Mouse (Mus musculus): ENCODE measurements at regions not wholly inside any gene's neighbourhood (a gene's known extent, or its start where the extent isn't known, plus 50 kb on each side); places are given as distances from the start of the nearest gene placed in this dataset.
A peak's percentile ranks its signal among the peaks of the same experiment; 100 is the strongest.
"Not testable (repeated sequence)": the region's sequence is repeated elsewhere in the genome, so short reads cannot be mapped to it uniquely, and the experiment has no call there.

- Histone ChIP-seq H3K36me3 (no peaks in the 10 kb centered on the region), H3K27me3 (no peaks in the 10 kb centered on the region), H3K27ac (no peak overlapping the region), H3K4me1 (no peaks in the 10 kb centered on the region), H3K4me3 (no peak overlapping the region), H3K4me2 (no peak overlapping the region), H3K9me3 (no peaks in the 10 kb centered on the region), H3K9ac (no peak overlapping the region)
- ATAC-seq (ENCODE audit: borderline replicate concordance, extremely low read depth, low FRiP score, low TSS enrichment), result no peak
- 64% methylated on average over 7 of the region's 7 CpGs for WGBS
These were observed 125.1 kb upstream of the Cobl start for GRCm38 (mm10) chr11:12589757-12590373.

GRCm38 (mm10) chr11:12584851-12585680, 120.3 kb upstream of the Cobl start:
- not testable (repeated sequence) for H3K27ac ChIP-seq; H3K27me3 ChIP-seq; H3K4me2 ChIP-seq; H3K9me3 ChIP-seq; ATAC-seq (ENCODE audit: borderline replicate concordance, extremely low read depth, low FRiP score, low TSS enrichment); H3K9ac ChIP-seq; H3K36me3 ChIP-seq; H3K4me3 ChIP-seq; H3K4me1 ChIP-seq
- 50% methylated on average over 2 of the region's 2 CpGs for WGBS

DNA sequence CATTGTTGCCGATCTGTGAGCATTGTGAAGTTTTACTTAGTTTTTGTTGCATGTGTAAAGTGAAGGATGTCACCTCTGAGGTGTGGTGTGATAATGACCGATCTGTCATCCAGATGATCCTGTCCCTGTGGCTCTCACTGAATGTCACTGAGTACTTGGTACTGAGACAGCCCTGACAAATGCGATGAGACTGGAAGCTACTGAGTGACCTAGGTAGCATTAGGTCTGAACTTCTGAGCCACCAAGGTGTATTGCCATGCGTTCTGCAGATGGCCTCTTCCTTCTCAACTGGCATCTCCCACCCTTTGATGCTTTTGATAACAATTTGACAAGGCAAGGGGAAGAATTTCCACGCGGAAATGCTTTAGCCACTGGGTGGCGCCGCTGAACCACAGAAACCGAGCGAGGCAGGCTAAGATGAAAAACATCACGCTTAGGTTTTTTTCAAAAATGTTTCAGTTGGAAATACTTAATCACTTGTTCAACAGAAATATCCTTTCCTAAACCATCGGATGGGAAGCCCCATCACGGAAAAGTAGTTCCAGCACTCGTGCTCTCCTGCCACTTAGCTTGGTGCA, 114.3 kb upstream of the Cobl start:
- no peak overlapping the region for H3K4me3 ChIP-seq
- no peak for ATAC-seq (ENCODE audit: borderline replicate concordance, extremely low read depth, low FRiP score, low TSS enrichment)
- WGBS, result 30% methylated on average over 14 of the region's 14 CpGs
- no peak overlapping the region for H3K27ac ChIP-seq
- H3K4me1 ChIP-seq, result no peaks in the 10 kb centered on the region
- H3K9ac ChIP-seq, result no peak overlapping the region
- no peaks in the 10 kb centered on the region for H3K9me3 ChIP-seq
- no peaks in the 10 kb centered on the region for H3K36me3 ChIP-seq
- no peaks in the 10 kb centered on the region for H3K27me3 ChIP-seq
- H3K4me2 ChIP-seq, result no peak overlapping the region

- no peak for ATAC-seq (ENCODE audit: borderline replicate concordance, extremely low read depth, low FRiP score, low TSS enrichment)
- 60% methylated on average over 5 of the region's 5 CpGs for WGBS
These were observed 94.9 kb upstream of the Cobl start for GRCm38 (mm10) chr11:12559663-12560062.

GRCm38 (mm10) chr11:12558995-12559633, 94.4 kb upstream of the Cobl start:
- H3K4me2 ChIP-seq, result no peak overlapping the region
- H3K36me3 ChIP-seq, result no peaks in the 10 kb centered on the region
- H3K9ac ChIP-seq, result no peak overlapping the region
- H3K9me3 ChIP-seq, result no peaks in the 10 kb centered on the region
- no peaks in the 10 kb centered on the region for H3K4me1 ChIP-seq
- WGBS, result 17% methylated on average over 1 of the region's 1 CpGs
- H3K4me3 ChIP-seq, result no peak overlapping the region
- no peak for ATAC-seq (ENCODE audit: borderline replicate concordance, extremely low read depth, low FRiP score, low TSS enrichment)
- no peak overlapping the region for H3K27ac ChIP-seq
- H3K27me3 ChIP-seq, result no peaks in the 10 kb centered on the region

More at GRCm38 (mm10) chr11:12559663-12560062, 94.9 kb upstream of the Cobl start:
- no peak overlapping the region for H3K4me2 ChIP-seq
- no peaks in the 10 kb centered on the region for H3K36me3 ChIP-seq
- H3K27me3 ChIP-seq, result no peaks in the 10 kb centered on the region
- H3K4me1 ChIP-seq, result no peaks in the 10 kb centered on the region
- no peaks in the 10 kb centered on the region for H3K9me3 ChIP-seq
- no peak overlapping the region for H3K9ac ChIP-seq
- no peak overlapping the region for H3K27ac ChIP-seq
- H3K4me3 ChIP-seq, result no peak overlapping the region

GRCm38 (mm10) chr11:12558176-12558575, 93.4 kb upstream of the Cobl start:
- Histone ChIP-seq H3K9ac (no peak overlapping the region), H3K4me2 (no peak overlapping the region), H3K27ac (no peak overlapping the region), H3K4me3 (no peak overlapping the region), H3K4me1 (no peaks in the 10 kb centered on the region), H3K36me3 (no peaks in the 10 kb centered on the region), H3K9me3 (no peaks in the 10 kb centered on the region), H3K27me3 (no peaks in the 10 kb centered on the region)
- 66% methylated on average over 8 of the region's 8 CpGs for WGBS
- ATAC-seq (ENCODE audit: borderline replicate concordance, extremely low read depth, low FRiP score, low TSS enrichment), result no peak

- Histone ChIP-seq H3K9ac (no peak overlapping the region), H3K27me3 (no peaks in the 10 kb centered on the region), H3K27ac (no peak overlapping the region), H3K36me3 (no peaks in the 10 kb centered on the region), H3K4me1 (no peaks in the 10 kb centered on the region), H3K9me3 (no peaks in the 10 kb centered on the region), H3K4me3 (no peak overlapping the region), H3K4me2 (no peak overlapping the region)
- ATAC-seq (ENCODE audit: borderline replicate concordance, extremely low read depth, low FRiP score, low TSS enrichment), result no peak
- 68% methylated on average over 1 of the region's 1 CpGs for WGBS
These were observed 81.0 kb upstream of the Cobl start for GRCm38 (mm10) chr11:12545771-12546170.

DNA sequence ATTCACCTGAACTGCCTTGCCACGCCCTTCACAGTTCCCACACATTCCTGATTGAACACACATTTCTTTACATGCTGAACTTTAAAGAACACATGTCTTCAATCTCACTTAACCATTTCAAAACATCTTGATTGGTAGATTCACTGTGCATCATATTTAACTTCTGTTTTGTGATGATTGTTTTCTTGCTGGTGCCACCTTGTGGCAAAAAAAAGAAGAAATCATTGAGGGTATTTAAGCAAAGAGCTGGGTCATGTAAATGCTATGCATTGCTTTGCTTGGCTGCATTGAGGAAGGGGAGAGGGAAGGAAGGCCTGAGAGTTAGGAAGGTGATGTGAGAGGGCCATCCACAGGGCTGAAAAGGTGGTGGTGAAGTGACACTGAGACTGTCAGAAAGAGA, 78.3 kb upstream of the Cobl start:
- WGBS, result 55% methylated on average over 1 of the region's 1 CpGs
- Histone ChIP-seq H3K4me2 (no peak overlapping the region), H3K9me3 (no peaks in the 10 kb centered on the region), H3K27ac (no peak overlapping the region), H3K4me3 (no peak overlapping the region), H3K4me1 (no peaks in the 10 kb centered on the region), H3K9ac (no peak overlapping the region), H3K36me3 (no peaks in the 10 kb centered on the region), H3K27me3 (no peaks in the 10 kb centered on the region)
- no peak for ATAC-seq (ENCODE audit: borderline replicate concordance, extremely low read depth, low FRiP score, low TSS enrichment)

- Histone ChIP-seq H3K4me3 (no peak overlapping the region), H3K9me3 (no peaks in the 10 kb centered on the region), H3K9ac (no peak overlapping the region), H3K27ac (no peak overlapping the region), H3K36me3 (no peaks in the 10 kb centered on the region), H3K27me3 (no peaks in the 10 kb centered on the region), H3K4me1 (no peaks in the 10 kb centered on the region), H3K4me2 (no peak overlapping the region)
- ATAC-seq (ENCODE audit: borderline replicate concordance, extremely low read depth, low FRiP score, low TSS enrichment), result no peak
- WGBS, result 45% methylated on average over 5 of the region's 5 CpGs
These were observed 75.6 kb upstream of the Cobl start for GRCm38 (mm10) chr11:12540333-12540870.

- no peak for ATAC-seq (ENCODE audit: borderline replicate concordance, extremely low read depth, low FRiP score, low TSS enrichment)
- no peaks in the 10 kb centered on the region for H3K27me3 ChIP-seq
- no peaks in the 10 kb centered on the region for H3K9me3 ChIP-seq
- no peak overlapping the region for H3K4me3 ChIP-seq
- H3K27ac ChIP-seq, result no peak overlapping the region
- H3K36me3 ChIP-seq, result no peaks in the 10 kb centered on the region
- H3K9ac ChIP-seq, result no peak overlapping the region
- 12% methylated on average over 2 of the region's 2 CpGs for whole genome bisulfite sequencing
- peaks cover 5% of the 10 kb centered on the region; the same call in 1 of the 2 replicates for H3K4me1 ChIP-seq
- no peak overlapping the region for H3K4me2 ChIP-seq
These were observed 70.3 kb upstream of the Cobl start for GRCm38 (mm10) chr11:12535063-12535462.

GRCm38 (mm10) chr11:12532288-12532687, 67.5 kb upstream of the Cobl start:
- Histone ChIP-seq H3K4me1 (peaks cover 5% of the 10 kb centered on the region; the same call in 1 of the 2 replicates), H3K27me3 (no peaks in the 10 kb centered on the region), H3K4me2 (no peak overlapping the region), H3K27ac (no peak overlapping the region), H3K36me3 (no peaks in the 10 kb centered on the region), H3K9me3 (no peaks in the 10 kb centered on the region), H3K9ac (no peak overlapping the region), H3K4me3 (no peak overlapping the region)
- ATAC-seq (ENCODE audit: borderline replicate concordance, extremely low read depth, low FRiP score, low TSS enrichment), result peak; percentile 98
- 15% methylated on average over 3 of the region's 3 CpGs for WGBS

DNA sequence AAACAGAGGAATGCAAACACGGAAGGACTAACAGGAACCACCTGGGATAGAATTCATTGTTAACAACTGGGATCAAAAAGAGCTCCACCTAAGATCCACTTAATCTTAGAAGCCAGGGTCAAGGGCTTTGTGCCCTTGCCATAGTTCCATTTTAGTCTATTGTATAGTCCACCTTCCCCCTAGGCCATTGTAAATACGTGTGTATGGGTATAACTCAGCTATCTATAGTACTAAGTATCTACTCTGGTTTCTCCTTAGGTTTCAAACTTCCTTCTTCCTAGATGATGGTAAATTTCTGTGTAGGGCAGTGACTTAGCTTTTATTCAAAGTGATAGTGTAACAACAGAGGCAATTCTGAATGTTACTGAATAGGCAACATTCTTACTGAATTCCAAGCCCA, 57.3 kb upstream of the Cobl start:
- H3K9me3 ChIP-seq; H3K36me3 ChIP-seq; H3K27ac ChIP-seq; H3K9ac ChIP-seq; H3K4me1 ChIP-seq; ATAC-seq (ENCODE audit: borderline replicate concordance, extremely low read depth, low FRiP score, low TSS enrichment); H3K4me3 ChIP-seq; H3K4me2 ChIP-seq; H3K27me3 ChIP-seq: not testable (repeated sequence)
- 46% methylated on average over 2 of the region's 2 CpGs for WGBS

Measured in lung, embryonic 15.5 days (tissue).